Mouse (Mus musculus): Measurements from ENCODE around the gene Cry2.

DNA sequence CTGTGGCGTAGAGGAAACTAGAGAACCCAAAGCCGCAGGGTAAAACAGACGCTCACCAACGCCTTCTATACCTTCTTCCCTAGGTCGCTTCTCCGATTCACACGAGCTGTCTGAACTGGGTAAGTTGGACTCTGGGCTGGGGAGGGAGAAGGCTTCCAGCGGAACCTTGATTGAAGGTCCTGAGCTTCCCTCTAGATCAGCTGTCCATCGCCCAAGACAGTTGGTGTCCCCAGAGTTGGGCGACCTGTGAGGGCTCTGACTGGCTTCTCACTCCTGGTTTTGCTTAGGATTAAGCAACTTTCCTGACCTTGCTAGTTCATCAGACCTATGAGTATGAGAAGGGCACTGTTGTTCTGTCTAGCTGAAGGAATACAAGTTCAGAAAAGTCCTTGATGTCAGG lies 58.1 kb downstream of the Cry2 start:
- no peak for TF ChIP-seq CTCF (IDR thresholded peaks at IDR 0.05; ENCODE audit: control insufficient read depth, insufficient read depth, low read length)
- TF ChIP-seq POLR2A (IDR thresholded peaks at IDR 0.05; ENCODE audit: borderline replicate concordance, control insufficient read depth, low read depth, low read length), result no peak
